8 mouse cellular contexts compared by ENCODE assay signal in the genomic region with DNA sequence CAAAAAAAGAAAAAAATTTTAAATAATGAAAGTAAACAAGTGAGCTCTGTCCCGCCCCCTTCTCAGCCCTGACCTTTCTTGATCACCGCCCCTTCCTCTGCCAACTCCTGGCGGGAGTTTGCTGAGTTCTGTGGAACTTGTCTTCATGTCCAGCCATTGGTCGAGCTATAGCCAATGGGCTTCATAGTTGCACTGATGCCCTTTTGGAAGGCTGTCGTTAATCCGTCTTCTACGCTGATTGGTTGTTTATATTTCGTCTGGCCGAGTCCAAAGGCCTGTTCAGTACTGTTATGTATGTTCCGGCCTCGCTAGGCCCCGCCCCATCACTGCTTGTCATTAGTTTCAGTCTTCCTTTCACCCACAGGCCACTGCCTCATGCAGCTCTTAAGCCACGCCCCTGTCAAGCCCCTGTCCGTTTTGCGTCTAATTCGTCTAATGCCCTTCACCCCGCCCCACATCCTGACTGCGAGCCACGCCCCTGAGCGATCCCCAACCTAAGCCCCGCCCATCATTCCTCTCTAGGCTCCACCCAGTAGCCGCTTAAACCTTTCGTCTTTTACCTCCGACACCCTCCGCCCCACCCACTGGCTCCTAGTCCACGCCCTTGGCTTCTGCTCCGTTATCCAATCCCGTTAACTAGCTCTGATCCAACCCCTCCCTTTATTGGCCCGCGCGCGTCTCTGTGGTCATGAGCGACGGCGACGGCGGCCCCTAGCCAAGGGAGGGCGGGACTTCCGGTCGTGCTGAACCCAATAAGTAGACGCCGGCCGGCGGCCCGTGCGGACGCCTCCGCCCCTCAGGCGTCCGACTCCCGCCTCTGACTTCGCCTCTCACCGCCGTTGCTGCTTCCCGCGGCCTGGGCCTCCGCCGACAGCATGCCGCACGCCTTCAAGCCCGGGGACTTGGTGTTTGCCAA. TPM values are rescaled to one million over a fixed set of nuclear protein-coding genes. Genes with fewer than 3 reads are reported as not detected.
DNase-seq lines count a peak whose midpoint lies in the region; ATAC-seq lines count a peak whose summit lies in the region.

Hdgfl2 (plus strand) TSS at position 755 of the 916 bp plus-strand sequence.

- DNase-seq in adrenal gland, adult 18-20 months (ENCODE audit: low spot score in 2 of 2) = peak; percentile 96 to 97
- DNase-seq in embryo, embryonic 11 days = peak; percentile 100
- peak; percentile 100 for DNase-seq in gastrocnemius, postnatal 25 days
- peak; percentile 98 for DNase-seq in intestine, embryonic 14.5 days (ENCODE audit: low spot score)
- DNase-seq in left cerebral cortex, postnatal 14 days (ENCODE audit: low spot score in 2 of 2) = peak; percentile 99 to 100
- peak; percentile 100 for DNase-seq in mesoderm, embryonic 11.5 days (ENCODE audit: low read depth, low spot score)
- DNase-seq in right cerebral cortex, postnatal 36 days (ENCODE audit: low spot score in 2 of 2) = peak; percentile 100
- DNase-seq in yolk sac, embryonic 10.5 days (ENCODE audit: low spot score) = peak; percentile 100

- peak; percentile 92 for ATAC-seq in intestine, embryonic 14.5 days (replicated peaks; ENCODE audit: low FRiP score, low TSS enrichment, low read depth)

- intact Hi-C loops in left cerebral cortex, postnatal 14 days (cut with DNase I) = loop anchor here (5.0 kb wide), 1 partner anchor 37 kb away; the partner anchor contains the start of gene Chaf1a

- H3K27ac ChIP-seq in intestine, embryonic 14.5 days (ENCODE audit: low read depth) = peak within 1 kb of the TSS; percentile 54; the same call in 1 of the 2 replicates

- peak within 1 kb of the TSS; percentile 97 for H3K4me2 ChIP-seq in intestine, embryonic 14.5 days (ENCODE audit: low read length)

- no peaks in the 10 kb centered on the region for H3K9me3 ChIP-seq in intestine, embryonic 14.5 days (ENCODE audit: control insufficient read depth, low read length)

- H3K4me1 ChIP-seq in intestine, embryonic 14.5 days (replicated peaks; ENCODE audit: control insufficient read depth, insufficient read depth, low read length) = peaks cover 25% of the 10 kb centered on the region

- H3K4me3 ChIP-seq in intestine, embryonic 14.5 days (ENCODE audit: low read depth, low read length) = peak within 1 kb of the TSS; percentile 95

- H3K36me3 ChIP-seq in intestine, embryonic 14.5 days (ENCODE audit: control insufficient read depth, insufficient read depth, low read length) = peaks cover 18% of the 10 kb centered on the region

- no peaks in the 10 kb centered on the region for H3K27me3 ChIP-seq in intestine, embryonic 14.5 days (replicated peaks; ENCODE audit: control insufficient read depth, insufficient read depth, low read length)

- peak within 1 kb of the TSS; percentile 74 for H3K9ac ChIP-seq in intestine, embryonic 14.5 days (ENCODE audit: low read length)

- WGBS in intestine, embryonic 14.5 days = under 1% methylated on average over 61 of the region's 61 CpGs

RNA-seq across cellular contexts. Expression of gene Hdgfl2, which starts in this region (rescaled TPM):
- 10 to 100 TPM; 53.9 to 67.0 TPM for total RNA-seq in adrenal gland, adult 18-20 months (2021)
- total RNA-seq in gastrocnemius, postnatal 25 days (2021) = 10 to 100 TPM; 21.5 to 24.2 TPM
- 93.4 and 94.0 TPM in 2 replicates for polyA plus RNA-seq in intestine, embryonic 14.5 days (2014; fragmentation: Nextera tagmentation; extraction: Ambion mirVana)
- total RNA-seq in left cerebral cortex, postnatal 14 days (2021) = 10 to 100 TPM; 97.6 to 97.9 TPM

Comparison
In these comparisons a context has a peak if more than half of its experiments do, and no peak if none do; other contexts are left out.
1. Peak in every context shown above with its lines: DNase-seq, ATAC-seq, H3K4me3 ChIP-seq and H3K27ac ChIP-seq.